Mouse (Mus musculus) erythroblast, embryonic 14.5 days (primary cell): ENCODE data around the gene Rarb.

Experiments used
- GATA1 ChIP-seq: IDR thresholded peaks from 2 replicates; pipeline ENCODE4 v1.6.1; 2012; ENCODE audit warnings: low read length, inconsistent platforms, mixed read lengths
- TAL1 ChIP-seq: IDR thresholded peaks from 3 replicates; pipeline ENCODE4 v1.6.1; 2012; ENCODE audit warnings: low read length, inconsistent platforms, mixed read lengths

GRCm38 (mm10) chr14:16840135-16840534 is 21.2 kb upstream of the Rarb start:
- TF ChIP-seq GATA1 (no peak), TAL1 (no peak)
